Mouse (Mus musculus): ENCODE measurements around the gene Ppfibp2. TPM values are rescaled to one million over a fixed set of nuclear protein-coding genes. Genes with fewer than 3 reads are reported as not detected.

The Ppfibp2 gene
- polyA plus RNA-seq, 1 experiment from 2014 or later = 13.3 TPM

GRCm38 (mm10) chr7:107659186-107659918, 64.3 kb downstream of the Ppfibp2 start:
- peaks cover 23% of the 10 kb centered on the region for H3K4me1 ChIP-seq
- H3K4me3 ChIP-seq = no peak overlapping the region
- no peaks in the 10 kb centered on the region for H3K36me3 ChIP-seq
- 80% methylated on average over 8 of the region's 8 CpGs for WGBS
- no peaks in the 10 kb centered on the region for H3K9me3 ChIP-seq
- no peak for DNase-seq (ENCODE audit: low spot score)
- no peak overlapping the region for H3K27ac ChIP-seq
- no peaks in the 10 kb centered on the region for H3K27me3 ChIP-seq (ENCODE audit: insufficient read depth, poor library complexity, severe bottlenecking)

DNA sequence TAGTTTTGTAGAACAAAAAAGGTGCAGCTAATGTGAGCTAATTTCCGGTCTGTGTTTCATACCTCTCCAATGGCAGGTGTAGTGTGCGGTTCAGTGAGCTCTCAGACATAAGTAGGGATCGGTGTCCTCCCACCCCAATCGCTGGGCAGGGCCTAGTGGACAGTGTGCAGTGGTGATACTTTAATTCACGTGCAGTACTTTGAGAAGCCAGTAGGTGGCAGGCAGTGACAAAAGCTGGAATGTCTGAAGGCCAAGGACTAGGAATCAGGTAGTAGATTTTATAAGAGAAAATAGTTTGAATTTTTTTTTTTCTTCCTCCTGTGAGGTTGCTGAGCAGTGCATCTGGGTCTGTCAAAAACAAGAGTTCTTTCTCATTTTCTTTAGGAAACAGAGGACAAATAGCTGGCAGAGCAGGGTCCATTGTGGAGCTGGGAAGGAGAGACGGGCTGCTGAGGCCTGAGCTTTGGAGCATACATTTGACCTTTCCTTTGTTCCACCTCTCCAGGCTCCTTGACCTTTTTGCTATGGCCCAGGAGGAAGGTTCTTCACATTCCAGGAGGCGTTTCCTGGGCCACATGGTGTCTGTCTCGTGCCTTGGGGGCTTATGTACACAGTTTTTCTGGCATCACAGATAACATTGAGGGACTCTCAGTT, 66.3 kb downstream of the Ppfibp2 start:
- Histone ChIP-seq H3K4me1 (peaks cover 42% of the 10 kb centered on the region), H3K27me3 (ENCODE audit: insufficient read depth, poor library complexity, severe bottlenecking) (no peaks in the 10 kb centered on the region), H3K27ac (peak overlapping the region; percentile 72; the same call in 1 of the 2 replicates), H3K4me3 (no peak overlapping the region), H3K9me3 (no peaks in the 10 kb centered on the region), H3K36me3 (no peaks in the 10 kb centered on the region)
- WGBS = 18% methylated on average over 8 of the region's 8 CpGs
- peak; percentile 88 for DNase-seq (ENCODE audit: low spot score)

DNA sequence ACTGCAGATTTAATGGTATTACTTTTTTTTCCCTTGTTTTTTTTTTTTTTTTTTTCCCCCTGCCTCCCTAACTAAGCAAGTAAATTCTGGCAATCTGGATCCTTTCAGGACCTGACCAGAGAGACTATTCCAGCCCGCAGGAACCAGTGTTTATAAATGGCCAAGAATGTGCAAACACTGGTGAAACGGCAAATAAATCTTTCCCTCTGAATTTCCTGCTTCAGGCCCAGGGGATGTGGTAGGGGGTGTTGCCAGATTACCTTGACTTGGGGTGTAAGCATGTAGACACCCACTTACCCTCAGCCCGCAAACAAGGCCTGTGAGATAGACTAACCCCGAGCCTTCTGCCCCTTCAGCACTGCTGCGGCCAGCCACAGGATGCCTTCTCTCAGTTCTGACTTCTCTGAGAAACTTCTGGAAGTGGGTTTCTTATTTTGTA, 66.9 kb downstream of the Ppfibp2 start:
- H3K9me3 ChIP-seq = no peaks in the 10 kb centered on the region
- peaks cover 48% of the 10 kb centered on the region for H3K4me1 ChIP-seq
- peak overlapping the region; percentile 72; the same call in 1 of the 2 replicates for H3K27ac ChIP-seq
- DNase-seq (ENCODE audit: low spot score) = no peak
- 70% methylated on average over 5 of the region's 5 CpGs for WGBS
- H3K36me3 ChIP-seq = no peaks in the 10 kb centered on the region
- no peaks in the 10 kb centered on the region for H3K27me3 ChIP-seq (ENCODE audit: insufficient read depth, poor library complexity, severe bottlenecking)
- no peak overlapping the region for H3K4me3 ChIP-seq

DNA sequence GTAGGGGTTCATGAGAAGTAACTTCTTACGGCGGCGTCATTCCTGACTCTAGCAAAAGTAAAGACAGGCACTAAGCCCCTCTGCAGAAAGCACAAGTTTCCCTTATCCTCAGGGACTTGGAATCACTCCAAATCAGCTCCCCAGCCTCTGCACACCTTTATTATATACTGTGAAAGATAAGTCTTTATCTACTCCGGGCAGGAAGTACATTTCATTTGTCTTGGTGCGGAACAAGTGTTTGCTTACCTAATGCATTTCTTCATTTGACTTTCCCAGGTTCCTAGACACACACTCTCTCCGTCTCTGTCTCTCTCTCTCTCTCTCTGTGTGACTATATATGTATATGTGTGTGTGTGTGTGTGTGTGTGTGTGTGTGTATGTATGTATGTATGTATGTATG, 68.6 kb downstream of the Ppfibp2 start:
- no peaks in the 10 kb centered on the region for H3K27me3 ChIP-seq (ENCODE audit: insufficient read depth, poor library complexity, severe bottlenecking)
- H3K9me3 ChIP-seq = no peaks in the 10 kb centered on the region
- H3K4me1 ChIP-seq = peaks cover 53% of the 10 kb centered on the region
- H3K36me3 ChIP-seq = no peaks in the 10 kb centered on the region
- WGBS = 67% methylated on average over 6 of the region's 6 CpGs
- peak overlapping the region; percentile 93 for H3K27ac ChIP-seq
- DNase-seq (ENCODE audit: low spot score) = no peak
- H3K4me3 ChIP-seq = no peak overlapping the region

DNA sequence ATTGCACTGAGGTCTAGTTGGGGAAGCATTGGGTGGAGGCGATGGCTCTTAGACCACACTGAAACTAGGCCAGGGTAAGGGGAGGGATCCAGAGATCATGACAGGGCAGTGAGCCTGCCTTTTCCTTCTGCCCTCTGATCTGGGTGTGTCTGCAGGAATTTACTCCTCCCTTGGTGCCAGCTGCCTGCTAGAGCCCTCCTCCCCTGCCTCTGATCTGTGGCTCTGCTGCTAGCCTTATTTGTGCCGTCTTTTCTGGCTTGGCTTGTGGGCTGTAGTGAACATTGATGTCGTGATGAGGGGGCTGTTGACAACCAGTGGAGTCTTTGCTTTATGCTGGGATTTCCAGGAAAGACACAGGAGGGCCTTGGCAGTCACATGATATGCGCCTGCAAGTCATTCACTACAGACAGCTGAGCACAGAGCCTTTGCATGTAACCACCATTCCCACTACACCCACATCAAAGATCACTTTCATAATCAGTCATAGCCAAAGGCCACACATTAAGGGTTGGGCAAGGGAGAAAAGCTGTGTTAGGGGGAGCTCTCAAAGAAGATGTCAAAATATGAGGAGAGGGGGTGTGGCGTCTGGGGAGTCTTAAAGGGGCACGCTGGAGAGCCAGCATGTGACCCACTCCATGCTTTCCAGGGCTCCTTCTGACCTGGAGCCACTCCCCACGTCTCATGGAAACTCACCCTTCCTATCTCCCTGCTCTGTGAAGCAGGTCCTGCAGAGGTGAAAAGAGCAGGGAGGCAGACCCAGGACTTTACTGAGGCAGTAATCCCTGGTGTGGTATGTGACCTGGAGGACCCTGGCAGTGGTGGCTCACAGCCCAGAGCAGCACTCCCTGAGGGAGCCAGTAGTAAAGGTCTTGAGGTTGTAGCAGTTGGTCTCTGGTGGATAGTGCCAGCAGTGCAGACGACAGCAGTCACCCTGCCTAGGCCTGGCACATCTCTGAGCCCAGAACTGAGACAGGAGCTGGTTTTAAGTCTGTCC, 69.4 kb downstream of the Ppfibp2 start:
- Histone ChIP-seq H3K9me3 (no peaks in the 10 kb centered on the region), H3K4me3 (peak overlapping the region; percentile 55; the same call in 1 of the 2 replicates)
- WGBS = 42% methylated on average over 8 of the region's 8 CpGs

GRCm38 (mm10) chr7:107665221-107665585, 70.2 kb downstream of the Ppfibp2 start:
- WGBS = 28% methylated on average over 4 of the region's 4 CpGs
- Histone ChIP-seq H3K27me3 (ENCODE audit: insufficient read depth, poor library complexity, severe bottlenecking) (no peaks in the 10 kb centered on the region), H3K9me3 (no peaks in the 10 kb centered on the region), H3K4me1 (peaks cover 53% of the 10 kb centered on the region), H3K36me3 (no peaks in the 10 kb centered on the region), H3K27ac (peak overlapping the region; percentile 93), H3K4me3 (peak overlapping the region; percentile 55)
- no peak for DNase-seq (ENCODE audit: low spot score)

More for the DNA sequence above, 69.4 kb downstream of the Ppfibp2 start:
- Histone ChIP-seq H3K4me1 (peaks cover 53% of the 10 kb centered on the region), H3K27ac (peak overlapping the region; percentile 93), H3K36me3 (no peaks in the 10 kb centered on the region), H3K27me3 (ENCODE audit: insufficient read depth, poor library complexity, severe bottlenecking) (no peaks in the 10 kb centered on the region)
- no peak for DNase-seq (ENCODE audit: low spot score)

DNA sequence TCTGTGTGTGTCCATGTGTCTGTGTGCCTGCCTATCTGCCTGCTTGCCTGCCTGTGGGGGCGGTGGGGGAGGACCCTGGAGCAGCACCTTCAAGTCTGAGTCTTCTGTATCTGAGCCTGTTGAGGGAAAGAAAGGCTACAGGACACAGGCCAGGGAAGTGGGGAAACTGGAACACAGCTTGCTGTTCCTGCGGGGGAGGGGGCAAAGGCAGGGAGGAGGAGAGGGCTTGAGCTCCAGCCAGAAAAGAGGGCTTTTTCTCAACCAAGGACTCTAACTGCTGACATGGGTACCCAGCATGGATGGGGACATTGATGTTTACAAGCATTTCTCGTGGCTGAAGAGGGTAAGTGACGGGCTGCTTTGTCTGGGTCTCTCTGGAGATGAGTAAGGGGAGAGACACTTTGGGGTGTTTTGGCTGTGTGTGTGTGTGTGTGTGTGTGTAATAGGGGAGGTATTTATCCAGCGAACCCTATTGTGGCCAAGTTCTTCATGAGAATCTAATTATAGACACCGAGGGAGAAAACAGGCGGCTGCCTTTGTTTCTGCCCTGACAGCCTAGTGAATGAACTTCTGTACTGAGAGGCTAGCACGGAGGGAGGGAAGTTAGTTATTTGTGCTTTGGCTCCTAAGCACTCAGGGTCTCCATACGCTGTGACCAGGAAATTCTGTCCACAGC, 70.7 kb downstream of the Ppfibp2 start:
- peak overlapping the region; percentile 55 for H3K4me3 ChIP-seq
- 21% methylated on average over 9 of the region's 9 CpGs for WGBS
- peak overlapping the region; percentile 93 for H3K27ac ChIP-seq
- H3K27me3 ChIP-seq (ENCODE audit: insufficient read depth, poor library complexity, severe bottlenecking) = no peaks in the 10 kb centered on the region
- H3K36me3 ChIP-seq = no peaks in the 10 kb centered on the region
- H3K4me1 ChIP-seq = peaks cover 53% of the 10 kb centered on the region
- no peaks in the 10 kb centered on the region for H3K9me3 ChIP-seq
- DNase-seq (ENCODE audit: low spot score) = no peak

- H3K36me3 ChIP-seq = no peaks in the 10 kb centered on the region
- peak overlapping the region; percentile 55 for H3K4me3 ChIP-seq
- no peaks in the 10 kb centered on the region for H3K27me3 ChIP-seq (ENCODE audit: insufficient read depth, poor library complexity, severe bottlenecking)
- peak overlapping the region; percentile 93 for H3K27ac ChIP-seq
- WGBS = 46% methylated on average over 13 of the region's 13 CpGs
- H3K9me3 ChIP-seq = no peaks in the 10 kb centered on the region
- H3K4me1 ChIP-seq = peaks cover 52% of the 10 kb centered on the region
- DNase-seq (ENCODE audit: low spot score) = no peak
These were observed 71.4 kb downstream of the Ppfibp2 start for GRCm38 (mm10) chr7:107666262-107666902.

DNA sequence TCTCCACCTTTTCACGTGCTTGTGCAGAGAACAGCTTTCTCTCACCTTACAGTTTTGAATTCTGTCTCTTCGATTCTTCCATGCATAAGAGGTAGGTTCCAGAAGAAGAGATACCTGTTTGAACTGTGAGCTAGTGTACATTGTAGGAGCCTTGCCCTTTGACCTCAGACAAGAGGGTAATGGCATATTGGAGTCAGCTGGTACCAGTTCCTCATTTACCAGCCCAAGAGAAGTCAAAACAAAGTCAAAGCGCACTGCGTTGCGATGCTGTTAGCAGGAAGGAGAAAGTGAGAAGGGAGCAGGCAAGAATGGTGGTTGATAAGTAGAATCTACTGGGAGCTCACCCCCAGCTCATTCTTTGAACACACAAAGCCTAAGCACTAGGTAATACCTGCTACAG, 73.5 kb downstream of the Ppfibp2 start:
- no peaks in the 10 kb centered on the region for H3K36me3 ChIP-seq
- H3K27me3 ChIP-seq (ENCODE audit: insufficient read depth, poor library complexity, severe bottlenecking) = no peaks in the 10 kb centered on the region
- WGBS = 85% methylated on average over 5 of the region's 5 CpGs
- no peak for DNase-seq (ENCODE audit: low spot score)
- H3K9me3 ChIP-seq = no peaks in the 10 kb centered on the region
- H3K4me3 ChIP-seq = no peak overlapping the region
- H3K4me1 ChIP-seq = peaks cover 38% of the 10 kb centered on the region
- no peak overlapping the region for H3K27ac ChIP-seq

DNA sequence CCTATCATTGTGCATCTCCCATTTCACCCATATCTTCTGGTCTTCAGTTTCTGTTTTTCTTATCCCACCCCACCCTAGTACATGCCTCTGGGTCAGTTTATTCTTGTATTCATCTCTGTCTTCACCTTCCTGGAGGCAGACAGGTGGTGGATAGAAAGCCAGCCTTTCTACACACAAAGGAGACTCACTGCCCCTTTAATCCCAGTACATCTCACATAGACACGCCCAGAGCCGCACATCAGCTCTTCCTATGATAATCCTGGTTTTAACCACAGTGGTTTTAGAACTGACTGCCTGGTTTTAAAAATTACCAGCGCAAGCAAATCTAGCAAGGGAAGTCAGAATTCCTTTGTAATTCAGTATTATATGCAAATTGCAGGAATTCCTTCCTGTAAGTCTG, 80.2 kb downstream of the Ppfibp2 start:
- H3K9me3 ChIP-seq = no peaks in the 10 kb centered on the region
- H3K27me3 ChIP-seq (ENCODE audit: insufficient read depth, poor library complexity, severe bottlenecking) = no peaks in the 10 kb centered on the region
- no peak overlapping the region for H3K27ac ChIP-seq
- H3K4me3 ChIP-seq = no peak overlapping the region
- H3K4me1 ChIP-seq = peaks cover 8% of the 10 kb centered on the region
- no peaks in the 10 kb centered on the region for H3K36me3 ChIP-seq
- 73% methylated on average over 3 of the region's 3 CpGs for whole genome bisulfite sequencing
- no peak for DNase-seq (ENCODE audit: low spot score)

GRCm38 (mm10) chr7:107680151-107680852, 85.3 kb downstream of the Ppfibp2 start:
- H3K27me3 ChIP-seq (ENCODE audit: insufficient read depth, poor library complexity, severe bottlenecking) = no peaks in the 10 kb centered on the region
- no peaks in the 10 kb centered on the region for H3K36me3 ChIP-seq
- DNase-seq (ENCODE audit: low spot score) = no peak
- peaks cover 23% of the 10 kb centered on the region for H3K4me1 ChIP-seq
- no peak overlapping the region for H3K27ac ChIP-seq
- WGBS = 42% methylated on average over 6 of the region's 6 CpGs
- H3K4me3 ChIP-seq = no peak overlapping the region
- H3K9me3 ChIP-seq = no peaks in the 10 kb centered on the region

Measured in heart, embryonic 10.5 days (tissue).